ENCODE assay signal across 17 mouse cellular contexts in the genomic region with DNA sequence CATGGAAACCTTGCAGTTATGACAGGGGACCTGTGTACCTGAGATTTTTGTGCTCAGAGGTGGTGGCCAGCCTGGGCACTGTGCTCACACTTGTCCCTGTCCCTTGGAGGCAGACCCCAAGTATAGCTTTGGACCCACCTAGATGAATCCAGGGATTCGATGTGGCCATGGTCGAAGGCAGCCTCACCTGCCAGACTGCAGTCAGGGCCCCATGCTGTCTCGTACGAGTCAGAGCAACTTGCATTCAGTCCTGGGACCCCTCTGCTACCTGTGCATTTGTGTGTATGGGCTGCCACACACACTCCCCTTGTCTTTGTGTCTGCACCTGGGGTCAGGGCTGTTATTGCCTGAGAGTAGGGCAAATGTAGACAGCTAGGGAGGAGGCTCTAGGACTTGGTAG. TPM values are rescaled to one million over a fixed set of nuclear protein-coding genes. Genes with fewer than 3 reads are reported as not detected.
"Had no signal": no experiment of that assay in that cellular context is flagged by ENCODE, and none has a peak within 500 bp of the region (broad histone marks: within the 10 kb centered on the region; RNA-seq: fewer than 3 reads in every experiment).

No protein-coding gene starts in this region.

- H3K4me3 ChIP-seq: neural tube, embryonic 13.5 days; neural tube, embryonic 15.5 days; stomach, embryonic 15.5 days had no signal

- H3K27me3 ChIP-seq: neural tube, embryonic 13.5 days; neural tube, embryonic 15.5 days; stomach, embryonic 15.5 days had no signal

- H3K27ac ChIP-seq: neural tube, embryonic 13.5 days; stomach, embryonic 15.5 days; stomach, postnatal 0 days had no signal

- H3K4me2 ChIP-seq: neural tube, embryonic 13.5 days; neural tube, embryonic 15.5 days; stomach, embryonic 15.5 days had no signal

- DNase-seq: retina, postnatal 1 day; right cerebral cortex, adult 18-20 months; right cerebral cortex, postnatal 14 days; right cerebral cortex, postnatal 25 days; right cerebral cortex, postnatal 4 days; spleen, adult 18-20 months; thymus, adult 18-20 months; thymus, adult 2 months; thymus, postnatal 14 days; thymus, postnatal 25 days; thymus, postnatal 36 days; thymus, postnatal 4 days had no signal

RNA-seq across cellular contexts. Expression of gene Ppara, which starts 39.5 kb away (rescaled TPM):
- total RNA-seq: neutrophil, adult 5-6 weeks had no signal
